Mouse (Mus musculus) spleen, adult 2 months (tissue): ENCODE data around the gene Mtr. TPM values are rescaled to one million over a fixed set of nuclear protein-coding genes. Genes with fewer than 3 reads are reported as not detected.
A peak's percentile ranks its signal among the peaks of the same experiment; 100 is the strongest.

ENCODE experiments used
- DNase-seq, 2 experiments: peaks; one replicate each; pipeline versions ENCODE4 v3.0.0 to v3.0.0-alpha.2; 2012 to 2021; ENCODE audit warnings: low spot score in 2 of 2, low read depth in 1 of 2
- H3K27ac ChIP-seq: fragments of 200-500 bp; 2 replicates; pipeline ENCODE4 v1.5.1; 2012; ENCODE audit warnings: low read length, inconsistent platforms; ENCODE audit not compliant: insufficient read depth
- H3K27me3 ChIP-seq: fragments of 200-500 bp; 2 replicates; pipeline ENCODE4 v1.6.1; 2012; ENCODE audit warnings: mild to moderate bottlenecking, moderate library complexity, low read length, inconsistent platforms; ENCODE audit not compliant: control insufficient read depth, insufficient read depth
- H3K36me3 ChIP-seq: fragments of 200-500 bp; 2 replicates; pipeline ENCODE4 v1.6.1; 2012; ENCODE audit warnings: mild to moderate bottlenecking, low read length, inconsistent platforms; ENCODE audit not compliant: control insufficient read depth, insufficient read depth
- H3K4me1 ChIP-seq: fragments of 200-500 bp; 2 replicates; pipeline ENCODE4 v1.6.1; 2011; ENCODE audit warnings: inconsistent platforms; ENCODE audit not compliant: control insufficient read depth, insufficient read depth, insufficient read length
- H3K4me3 ChIP-seq: fragments of 200-500 bp; 2 replicates; pipeline ENCODE4 v1.5.1; 2011; ENCODE audit warnings: mild to moderate bottlenecking, inconsistent platforms; ENCODE audit not compliant: insufficient read depth, insufficient read length; ENCODE audit errors: extremely low read depth
- CTCF ChIP-seq: fragments of 200-500 bp; IDR thresholded peaks from 2 replicates; pipeline ENCODE4 v1.5.1; 2011; ENCODE audit warnings: mild to moderate bottlenecking, inconsistent platforms; ENCODE audit not compliant: insufficient read depth, insufficient read length, insufficient replicate concordance; ENCODE audit errors: extremely low read depth
- POLR2A ChIP-seq: fragments of 200-500 bp; IDR thresholded peaks from 2 replicates; pipeline ENCODE4 v1.6.1; 2011; ENCODE audit warnings: low read depth, low read length, inconsistent platforms
- WGBS: fragments of 180-500 bp; shearing (Covaris S2); methylation state at CpG from one replicate; pipeline ENCODE4 v1.1.7; 2018; 5-methylcytosine and 5-hydroxymethylcytosine counted together
- polyA plus RNA-seq: library from polyadenylated mRNA; depleted of rRNA; stranded (reverse); fragments of >200 nt; gene quantifications from 2 replicates; pipeline ENCODE4 v1.2.3, GENCODE M21; 2012

The Mtr gene
- polyA plus RNA-seq, 1 experiment: 7.5 TPM

DNA sequence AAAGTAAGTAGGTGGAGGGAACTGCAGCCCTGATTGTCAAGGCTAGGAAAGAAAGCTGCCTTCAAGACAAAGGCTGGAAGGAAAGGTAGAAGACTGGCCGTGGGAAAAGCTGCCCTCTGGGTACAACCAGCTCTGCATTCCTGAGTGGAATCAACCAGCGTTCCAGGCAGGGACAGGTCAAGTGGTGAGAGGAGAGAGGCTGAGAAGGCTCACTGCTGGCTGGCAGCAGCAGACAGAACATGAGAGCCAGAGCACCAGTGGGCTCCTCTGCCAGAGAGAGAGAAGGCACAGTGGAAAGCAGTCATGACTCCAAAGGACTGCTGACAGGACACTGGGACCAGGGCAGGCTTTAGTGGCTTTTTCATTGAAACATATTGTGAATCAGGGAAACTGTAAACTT, 46.9 kb downstream of the Mtr start:
- Histone ChIP-seq H3K4me3 (no peak overlapping the region), H3K4me1 (no peaks in the 10 kb centered on the region), H3K27ac (no peak overlapping the region), H3K27me3 (no peaks in the 10 kb centered on the region), H3K36me3 (peaks cover 19% of the 10 kb centered on the region)
- DNase-seq: no peak
- TF ChIP-seq POLR2A (no peak), CTCF (no peak)
- WGBS: 82% methylated on average over 2 of the region's 2 CpGs

GRCm38 (mm10) chr13:12210023-12210762, 47.7 kb downstream of the Mtr start:
- peak; percentile 26 to 36 for DNase-seq
- H3K27ac ChIP-seq: no peak overlapping the region
- H3K27me3 ChIP-seq: no peaks in the 10 kb centered on the region
- 92% methylated on average over 10 of the region's 10 CpGs for WGBS
- H3K4me1 ChIP-seq: no peaks in the 10 kb centered on the region
- TF ChIP-seq POLR2A (no peak), CTCF (peak; percentile 68; the same call in 1 of the 2 replicates)
- no peak overlapping the region for H3K4me3 ChIP-seq
- H3K36me3 ChIP-seq: peaks cover 17% of the 10 kb centered on the region

GRCm38 (mm10) chr13:12200372-12200771, 57.5 kb downstream of the Mtr start:
- no peaks in the 10 kb centered on the region for H3K27me3 ChIP-seq
- H3K36me3 ChIP-seq: peaks cover 26% of the 10 kb centered on the region
- TF ChIP-seq CTCF: no peak
- TF ChIP-seq POLR2A: no peak
- 78% methylated on average over 5 of the region's 5 CpGs for WGBS
- DNase-seq: no peak
- no peak overlapping the region for H3K27ac ChIP-seq
- no peaks in the 10 kb centered on the region for H3K4me1 ChIP-seq
- no peak overlapping the region for H3K4me3 ChIP-seq

GRCm38 (mm10) chr13:12198486-12198885, 59.4 kb downstream of the Mtr start:
- Histone ChIP-seq H3K36me3 (peaks cover 32% of the 10 kb centered on the region), H3K4me3 (no peak overlapping the region), H3K27ac (no peak overlapping the region), H3K4me1 (no peaks in the 10 kb centered on the region), H3K27me3 (no peaks in the 10 kb centered on the region)
- WGBS: 91% methylated on average over 2 of the region's 2 CpGs
- TF ChIP-seq POLR2A (no peak), CTCF (no peak)
- DNase-seq: no peak

DNA sequence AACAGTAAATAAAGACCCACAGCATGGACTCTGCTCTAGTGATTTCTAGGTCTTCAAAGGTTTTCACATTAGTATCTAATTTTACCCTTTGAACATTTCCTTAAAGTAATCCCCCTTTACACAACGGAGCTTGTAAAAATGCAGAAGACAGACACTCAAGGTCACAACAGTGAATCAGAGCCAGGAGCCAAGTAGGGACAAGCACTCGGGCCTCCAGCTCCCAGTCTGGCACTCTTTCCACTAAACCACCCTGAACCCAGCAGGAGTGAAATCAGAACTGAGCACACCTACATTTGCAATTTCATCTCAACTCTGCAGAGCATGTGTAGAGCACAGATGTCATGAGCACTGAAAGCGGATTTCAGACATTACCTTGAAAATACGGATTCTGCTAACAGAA, 61.1 kb downstream of the Mtr start:
- TF ChIP-seq CTCF: no peak
- no peak for TF ChIP-seq POLR2A
- WGBS: 93% methylated on average over 4 of the region's 4 CpGs
- DNase-seq: no peak
- Histone ChIP-seq H3K4me3 (no peak overlapping the region), H3K4me1 (no peaks in the 10 kb centered on the region), H3K27me3 (no peaks in the 10 kb centered on the region), H3K27ac (no peak overlapping the region), H3K36me3 (peaks cover 35% of the 10 kb centered on the region)

GRCm38 (mm10) chr13:12196012-12196411, 61.9 kb downstream of the Mtr start:
- TF ChIP-seq POLR2A (no peak), CTCF (no peak)
- no peak for DNase-seq
- H3K36me3 ChIP-seq: peaks cover 35% of the 10 kb centered on the region

DNA sequence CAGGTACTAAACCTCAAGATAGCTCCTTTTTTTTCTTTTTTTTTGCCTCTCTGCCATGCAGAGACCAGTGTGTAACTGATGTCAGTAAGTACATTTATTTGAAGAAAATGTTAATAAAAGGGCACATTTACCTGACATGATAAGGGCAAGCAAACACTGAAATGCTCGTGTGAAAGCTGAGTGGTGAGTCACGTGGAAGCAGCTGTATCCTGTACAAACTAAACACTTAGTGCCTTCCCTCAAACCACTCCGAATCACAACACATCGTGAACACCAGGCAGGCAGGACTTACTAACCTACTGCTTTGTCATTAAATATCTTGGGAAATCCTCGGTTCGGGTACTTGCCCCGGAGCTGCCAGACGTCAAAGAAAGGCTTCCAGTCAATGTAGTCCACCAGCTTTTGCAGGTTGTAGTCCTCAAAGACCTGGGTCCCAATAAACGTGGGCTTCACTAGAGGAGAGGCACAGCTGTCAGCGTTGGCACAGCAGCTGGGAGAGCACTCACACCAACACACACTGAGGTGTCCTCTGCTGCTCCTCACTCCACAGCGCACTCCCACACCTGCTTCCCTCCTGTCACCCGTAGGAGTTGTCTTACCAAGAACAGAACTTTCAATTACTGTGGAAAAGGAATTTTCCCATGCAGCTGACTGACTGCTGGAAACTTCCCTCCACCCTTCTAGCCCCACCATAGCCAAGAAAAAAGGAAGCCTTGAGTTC, 62.8 kb downstream of the Mtr start:
- Histone ChIP-seq H3K27me3 (no peaks in the 10 kb centered on the region), H3K27ac (no peak overlapping the region), H3K4me1 (no peaks in the 10 kb centered on the region), H3K4me3 (no peak overlapping the region), H3K36me3 (peaks cover 35% of the 10 kb centered on the region)
- no peak for DNase-seq
- 90% methylated on average over 12 of the region's 12 CpGs for WGBS
- TF ChIP-seq CTCF: no peak
- TF ChIP-seq POLR2A: no peak

More at GRCm38 (mm10) chr13:12196012-12196411, 61.9 kb downstream of the Mtr start:
- no peaks in the 10 kb centered on the region for H3K27me3 ChIP-seq
- H3K4me3 ChIP-seq: no peak overlapping the region
- no peaks in the 10 kb centered on the region for H3K4me1 ChIP-seq
- no peak overlapping the region for H3K27ac ChIP-seq
- WGBS: 89% methylated on average over 3 of the region's 3 CpGs
